Mouse (Mus musculus): ENCODE measurements around the gene Zfp768. TPM values are rescaled to one million over a fixed set of nuclear protein-coding genes. Genes with fewer than 3 reads are reported as not detected.

Gene Zfp768
- polyA plus RNA-seq, 1 experiment from 2014 or later, result 6.5 TPM

GRCm38 (mm10) chr7:127357871-127358270 is 12.5 kb upstream of the Zfp768 start:
- Histone ChIP-seq H3K4me2 (no peak overlapping the region), H3K27ac (ENCODE audit: low read depth) (no peak overlapping the region), H3K9ac (no peak overlapping the region), H3K36me3 (ENCODE audit: insufficient read depth) (no peaks in the 10 kb centered on the region), H3K27me3 (ENCODE audit: insufficient read depth, low read length) (no peaks in the 10 kb centered on the region), H3K9me3 (ENCODE audit: low read depth, low read length) (no peaks in the 10 kb centered on the region), H3K4me1 (ENCODE audit: insufficient read depth) (no peaks in the 10 kb centered on the region), H3K4me3 (ENCODE audit: low read depth, low read length) (no peak overlapping the region)
- no peak for TF ChIP-seq CTCF (IDR thresholded peaks at IDR 0.05; ENCODE audit: low read depth)
- ATAC-seq (ENCODE audit: insufficient read depth) (no peak), DNase-seq (no peak)
- WGBS, result 58% methylated on average over 2 of the region's 2 CpGs

- no peak overlapping the region for H3K4me2 ChIP-seq
- ATAC-seq (ENCODE audit: insufficient read depth) (no peak), DNase-seq (no peak)
- no peak overlapping the region for H3K27ac ChIP-seq (ENCODE audit: low read depth)
- 53% methylated on average over 3 of the region's 3 CpGs for WGBS
- H3K4me1 ChIP-seq (ENCODE audit: insufficient read depth), result no peaks in the 10 kb centered on the region
- H3K27me3 ChIP-seq (ENCODE audit: insufficient read depth, low read length), result no peaks in the 10 kb centered on the region
- no peak overlapping the region for H3K9ac ChIP-seq
- no peak for TF ChIP-seq CTCF (IDR thresholded peaks at IDR 0.05; ENCODE audit: low read depth)
- H3K36me3 ChIP-seq (ENCODE audit: insufficient read depth), result no peaks in the 10 kb centered on the region
- H3K9me3 ChIP-seq (ENCODE audit: low read depth, low read length), result no peaks in the 10 kb centered on the region
- H3K4me3 ChIP-seq (ENCODE audit: low read depth, low read length), result no peak overlapping the region
These were observed 10.4 kb upstream of the Zfp768 start for GRCm38 (mm10) chr7:127355796-127356195.

GRCm38 (mm10) chr7:127351230-127352004 is 6.0 kb upstream of the Zfp768 start:
- Histone ChIP-seq H3K9ac (no peak overlapping the region), H3K36me3 (ENCODE audit: insufficient read depth) (no peaks in the 10 kb centered on the region), H3K4me2 (no peak overlapping the region), H3K4me3 (ENCODE audit: low read depth, low read length) (no peak overlapping the region), H3K4me1 (ENCODE audit: insufficient read depth) (0 out of 2 replicates have a peak, but pooled peaks cover 4% of the 10 kb centered on the region), H3K9me3 (ENCODE audit: low read depth, low read length) (no peaks in the 10 kb centered on the region), H3K27ac (ENCODE audit: low read depth) (no peak overlapping the region), H3K27me3 (ENCODE audit: insufficient read depth, low read length) (no peaks in the 10 kb centered on the region)
- no peak for DNase-seq
- ATAC-seq (ENCODE audit: insufficient read depth), result no peak
- WGBS, result 72% methylated on average over 5 of the region's 5 CpGs
- TF ChIP-seq CTCF (IDR thresholded peaks at IDR 0.05; ENCODE audit: low read depth), result no peak

- Histone ChIP-seq H3K4me3 (ENCODE audit: low read depth, low read length) (peak overlapping the region; percentile 85), H3K36me3 (ENCODE audit: insufficient read depth) (peaks cover 21% of the 10 kb centered on the region), H3K9ac (no peak overlapping the region), H3K27ac (ENCODE audit: low read depth) (peak overlapping the region; percentile 94; the same call in 1 of the 2 replicates), H3K4me1 (ENCODE audit: insufficient read depth) (0 out of 2 replicates have a peak, but pooled peaks cover 4% of the 10 kb centered on the region), H3K4me2 (peak overlapping the region; percentile 66), H3K27me3 (ENCODE audit: insufficient read depth, low read length) (no peaks in the 10 kb centered on the region), H3K9me3 (ENCODE audit: low read depth, low read length) (no peaks in the 10 kb centered on the region)
- TF ChIP-seq CTCF (IDR thresholded peaks at IDR 0.05; ENCODE audit: low read depth), result no peak
- WGBS, result 11% methylated on average over 8 of the region's 8 CpGs
- ATAC-seq (ENCODE audit: insufficient read depth) (no peak), DNase-seq (peak; percentile 74)
These were observed 1.3 kb upstream of the Zfp768 start for GRCm38 (mm10) chr7:127346676-127347075.

GRCm38 (mm10) chr7:127345092-127345491 is 297 bp downstream of the Zfp768 start:
- Histone ChIP-seq H3K9ac (peak overlapping the region; percentile 92), H3K4me2 (peak overlapping the region; percentile 66), H3K9me3 (ENCODE audit: low read depth, low read length) (no peaks in the 10 kb centered on the region), H3K27ac (ENCODE audit: low read depth) (peak overlapping the region; percentile 94), H3K36me3 (ENCODE audit: insufficient read depth) (peaks cover 28% of the 10 kb centered on the region), H3K27me3 (ENCODE audit: insufficient read depth, low read length) (no peaks in the 10 kb centered on the region), H3K4me3 (ENCODE audit: low read depth, low read length) (peak overlapping the region; percentile 85), H3K4me1 (ENCODE audit: insufficient read depth) (0 out of 2 replicates have a peak, but pooled peaks cover 4% of the 10 kb centered on the region)
- no peak for TF ChIP-seq CTCF (IDR thresholded peaks at IDR 0.05; ENCODE audit: low read depth)
- under 1% methylated on average over 41 of the region's 42 CpGs for WGBS
- ATAC-seq (ENCODE audit: insufficient read depth) (peak; percentile 29; the same call in 1 of the 2 replicates), DNase-seq (peak; percentile 56)

GRCm38 (mm10) chr7:127344371-127344770 is 1.0 kb downstream of the Zfp768 start:
- Histone ChIP-seq H3K4me1 (ENCODE audit: insufficient read depth) (0 out of 2 replicates have a peak, but pooled peaks cover 4% of the 10 kb centered on the region), H3K36me3 (ENCODE audit: insufficient read depth) (peaks cover 28% of the 10 kb centered on the region), H3K27me3 (ENCODE audit: insufficient read depth, low read length) (no peaks in the 10 kb centered on the region), H3K4me3 (ENCODE audit: low read depth, low read length) (peak overlapping the region; percentile 85), H3K9me3 (ENCODE audit: low read depth, low read length) (no peaks in the 10 kb centered on the region), H3K4me2 (peak overlapping the region; percentile 66), H3K27ac (ENCODE audit: low read depth) (no peak overlapping the region), H3K9ac (peak overlapping the region; percentile 92)
- WGBS, result 89% methylated on average over 8 of the region's 8 CpGs
- TF ChIP-seq CTCF (IDR thresholded peaks at IDR 0.05; ENCODE audit: low read depth), result no peak
- ATAC-seq (ENCODE audit: insufficient read depth), result no peak
- no peak for DNase-seq

GRCm38 (mm10) chr7:127343351-127344019 is 1.9 kb downstream of the Zfp768 start:
- no peak overlapping the region for H3K4me2 ChIP-seq
- 0 out of 2 replicates have a peak, but pooled peaks cover 4% of the 10 kb centered on the region for H3K4me1 ChIP-seq (ENCODE audit: insufficient read depth)
- TF ChIP-seq CTCF (IDR thresholded peaks at IDR 0.05; ENCODE audit: low read depth), result no peak
- no peak overlapping the region for H3K27ac ChIP-seq (ENCODE audit: low read depth)
- no peak overlapping the region for H3K4me3 ChIP-seq (ENCODE audit: low read depth, low read length)
- DNase-seq (no peak), ATAC-seq (ENCODE audit: insufficient read depth) (no peak)
- no peaks in the 10 kb centered on the region for H3K27me3 ChIP-seq (ENCODE audit: insufficient read depth, low read length)
- H3K9ac ChIP-seq, result no peak overlapping the region
- WGBS, result 91% methylated on average over 38 of the region's 38 CpGs
- H3K9me3 ChIP-seq (ENCODE audit: low read depth, low read length), result no peaks in the 10 kb centered on the region
- H3K36me3 ChIP-seq (ENCODE audit: insufficient read depth), result peaks cover 28% of the 10 kb centered on the region
